Mouse (Mus musculus) B cell, adult (primary cell): ENCODE measurements around the gene Olfr19. TPM values are rescaled to one million over a fixed set of nuclear protein-coding genes. Genes with fewer than 3 reads are reported as not detected.

Experiments
- total RNA-seq: library from RNA; stranded (reverse); gene quantifications from 4 replicates; pipeline ENCODE4 v1.2.4, GENCODE M21; 2023; ENCODE audit not compliant: inconsistent age

Gene Olfr19
- total RNA-seq = not detected in 4 replicates

GRCm38 (mm10) chr16:16676305-16676704 lies at the start of gene Olfr19:
Gene Olfr19 (minus strand): TSS chr16:16676405.

Other genes starting within 250 kb of the Olfr19 start
- gene Fgd4, start 75.9 kb downstream of the Olfr19 start, total RNA-seq = 0.09 to 0.72 TPM (median 0.48 TPM) in 4 replicates
- gene Spag6l, start 153.1 kb upstream of the Olfr19 start, total RNA-seq = 9.6 to 16.9 TPM (median 12.9 TPM) in 4 replicates
- gene Igll1, start 187.6 kb upstream of the Olfr19 start, total RNA-seq = not detected in 4 replicates
- 130 to 141 TPM (median 135 TPM) in 4 replicates for gene Top3b, start 194.3 kb upstream of the Olfr19 start, total RNA-seq
- gene Vpreb1, start 194.4 kb upstream of the Olfr19 start, total RNA-seq = 1.2 TPM in 1 of 4 replicates, not detected in the others
- gene Ppm1f, start 220.1 kb upstream of the Olfr19 start, total RNA-seq = 11.6 to 14.9 TPM (median 13.6 TPM) in 4 replicates